Mouse (Mus musculus): Measurements from ENCODE around the gene Cst8. TPM values are rescaled to one million over a fixed set of nuclear protein-coding genes. Genes with fewer than 3 reads are reported as not detected.
A peak's percentile ranks its signal among the peaks of the same experiment; 100 is the strongest.

Gene Cst8
- polyA plus RNA-seq, 1 experiment from 2014 or later: not detected

- WGBS: 35% methylated on average over 3 of the region's 3 CpGs
- Histone ChIP-seq H3K4me2 (replicated peaks; ENCODE audit: low read depth, low read length) (no peak overlapping the region), H3K27me3 (ENCODE audit: control insufficient read depth, insufficient read depth, low read length) (no peaks in the 10 kb centered on the region), H3K4me1 (ENCODE audit: control insufficient read depth, insufficient read depth, low read length) (no peaks in the 10 kb centered on the region), H3K36me3 (ENCODE audit: control insufficient read depth, insufficient read depth, low read length) (no peaks in the 10 kb centered on the region), H3K4me3 (ENCODE audit: low read length) (no peak overlapping the region), H3K9me3 (ENCODE audit: control insufficient read depth, low read length) (no peaks in the 10 kb centered on the region), H3K27ac (ENCODE audit: low read depth, low read length) (no peak overlapping the region), H3K9ac (ENCODE audit: low read depth, low read length) (no peak overlapping the region)
- ATAC-seq (ENCODE audit: low FRiP score, low TSS enrichment): no peak
These were observed 2.9 kb downstream of the Cst8 start for GRCm38 (mm10) chr2:148801491-148801921.

DNA sequence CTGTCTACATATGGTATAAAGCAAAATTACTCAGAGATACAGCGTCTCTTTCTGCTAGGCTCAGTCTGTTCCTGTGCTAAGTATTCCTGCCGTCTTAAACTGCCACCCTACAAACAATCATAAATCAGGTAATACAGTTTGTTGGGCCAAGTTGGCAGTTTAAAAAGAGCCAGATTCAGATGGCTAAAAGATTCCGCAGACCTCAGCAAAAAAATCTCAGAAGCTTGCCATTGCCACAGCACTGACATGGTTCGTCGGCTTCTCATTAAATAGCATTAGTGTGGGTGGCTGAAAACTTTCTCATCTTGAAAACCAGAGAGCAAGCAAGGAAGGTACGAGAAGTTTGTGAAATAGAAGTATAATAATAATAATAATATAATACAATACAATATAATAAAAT lies 8.1 kb downstream of the Cst8 start:
- Histone ChIP-seq H3K36me3 (ENCODE audit: control insufficient read depth, insufficient read depth, low read length) (no peaks in the 10 kb centered on the region), H3K4me2 (replicated peaks; ENCODE audit: low read depth, low read length) (no peak overlapping the region), H3K4me3 (ENCODE audit: low read length) (no peak overlapping the region), H3K4me1 (ENCODE audit: control insufficient read depth, insufficient read depth, low read length) (no peaks in the 10 kb centered on the region), H3K27me3 (ENCODE audit: control insufficient read depth, insufficient read depth, low read length) (no peaks in the 10 kb centered on the region), H3K27ac (ENCODE audit: low read depth, low read length) (no peak overlapping the region), H3K9ac (ENCODE audit: low read depth, low read length) (no peak overlapping the region), H3K9me3 (ENCODE audit: control insufficient read depth, low read length) (no peaks in the 10 kb centered on the region)
- ATAC-seq (ENCODE audit: low FRiP score, low TSS enrichment): peak; percentile 55; the same call in 1 of the 2 replicates
- WGBS: 40% methylated on average over 6 of the region's 6 CpGs

GRCm38 (mm10) chr2:148819909-148820308 lies 21.3 kb downstream of the Cst8 start, which contains the start of gene Cst13:
Gene Cst13 (plus strand): TSS chr2:148820081.
- no peak within 1 kb of the TSS for H3K4me3 ChIP-seq (ENCODE audit: low read length)

DNA sequence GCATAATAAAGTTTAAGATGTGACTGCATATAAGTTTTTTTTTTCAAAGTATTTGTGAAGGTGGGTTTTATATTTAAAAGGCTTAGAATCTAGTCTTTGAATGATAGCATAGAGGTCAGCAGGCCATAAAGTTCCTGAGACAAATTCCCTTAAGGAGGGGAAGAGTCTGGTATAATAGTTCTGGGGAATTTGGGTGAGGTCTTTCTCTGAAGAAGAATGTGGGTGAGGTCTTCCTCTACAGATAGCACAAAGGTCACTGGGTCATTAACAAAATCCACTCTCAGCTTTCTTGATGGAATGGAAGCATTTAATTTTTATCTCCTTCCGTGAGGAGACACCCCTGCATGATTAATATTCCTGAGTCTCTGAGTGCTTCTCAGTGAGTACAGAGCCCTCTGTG lies 27.4 kb downstream of the Cst8 start:
- no peak overlapping the region for H3K9ac ChIP-seq (ENCODE audit: low read depth, low read length)
- no peak overlapping the region for H3K4me3 ChIP-seq (ENCODE audit: low read length)
- no peaks in the 10 kb centered on the region for H3K36me3 ChIP-seq (ENCODE audit: control insufficient read depth, insufficient read depth, low read length)
- ATAC-seq (ENCODE audit: low FRiP score, low TSS enrichment): no peak
- H3K4me1 ChIP-seq (ENCODE audit: control insufficient read depth, insufficient read depth, low read length): no peaks in the 10 kb centered on the region
- H3K27ac ChIP-seq (ENCODE audit: low read depth, low read length): no peak overlapping the region
- no peaks in the 10 kb centered on the region for H3K9me3 ChIP-seq (ENCODE audit: control insufficient read depth, low read length)
- WGBS: 67% methylated on average over 1 of the region's 1 CpGs
- H3K4me2 ChIP-seq (replicated peaks; ENCODE audit: low read depth, low read length): no peak overlapping the region
- H3K27me3 ChIP-seq (ENCODE audit: control insufficient read depth, insufficient read depth, low read length): no peaks in the 10 kb centered on the region

More at GRCm38 (mm10) chr2:148819909-148820308, 21.3 kb downstream of the Cst8 start, which contains the start of gene Cst13:
- H3K4me2 ChIP-seq (replicated peaks; ENCODE audit: low read depth, low read length): no peak within 1 kb of the TSS
- no peaks in the 10 kb centered on the region for H3K27me3 ChIP-seq (ENCODE audit: control insufficient read depth, insufficient read depth, low read length)
- H3K27ac ChIP-seq (ENCODE audit: low read depth, low read length): no peak within 1 kb of the TSS
- ATAC-seq (ENCODE audit: low FRiP score, low TSS enrichment): no peak
- H3K9me3 ChIP-seq (ENCODE audit: control insufficient read depth, low read length): no peaks in the 10 kb centered on the region
- no peaks in the 10 kb centered on the region for H3K36me3 ChIP-seq (ENCODE audit: control insufficient read depth, insufficient read depth, low read length)
- H3K4me1 ChIP-seq (ENCODE audit: control insufficient read depth, insufficient read depth, low read length): no peaks in the 10 kb centered on the region
- H3K9ac ChIP-seq (ENCODE audit: low read depth, low read length): no peak within 1 kb of the TSS

DNA sequence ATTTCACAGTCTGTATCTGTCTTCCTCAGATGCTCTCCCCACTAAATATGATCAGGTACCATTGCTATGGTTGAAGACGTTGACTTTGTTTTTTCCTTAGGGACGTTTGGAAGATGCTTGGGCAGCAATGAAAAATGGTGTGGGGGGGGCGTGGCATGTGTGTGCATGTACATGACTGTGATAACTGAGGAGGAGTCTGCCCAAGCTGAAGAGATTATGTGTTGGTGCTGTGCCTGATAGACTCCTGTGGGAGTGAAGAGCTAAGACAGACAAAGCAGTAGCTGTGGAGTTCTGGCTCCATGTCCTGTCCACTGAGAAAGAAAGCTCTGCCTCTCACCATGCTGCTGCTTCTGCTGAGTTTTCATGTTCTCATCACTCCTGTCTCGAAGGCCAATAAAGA lies 36.3 kb downstream of the Cst8 start, which contains the start of gene Cst9:
Gene Cst9, plus strand, starts transcription at position 236 of the 400 bp plus-strand sequence.
- no peak within 1 kb of the TSS for H3K27ac ChIP-seq (ENCODE audit: low read depth, low read length)
- no peak within 1 kb of the TSS for H3K4me2 ChIP-seq (replicated peaks; ENCODE audit: low read depth, low read length)
- H3K36me3 ChIP-seq (ENCODE audit: control insufficient read depth, insufficient read depth, low read length): no peaks in the 10 kb centered on the region
- no peaks in the 10 kb centered on the region for H3K4me1 ChIP-seq (ENCODE audit: control insufficient read depth, insufficient read depth, low read length)
- ATAC-seq (ENCODE audit: low FRiP score, low TSS enrichment): no peak
- H3K9me3 ChIP-seq (ENCODE audit: control insufficient read depth, low read length): no peaks in the 10 kb centered on the region
- H3K4me3 ChIP-seq (ENCODE audit: low read length): no peak within 1 kb of the TSS
- H3K9ac ChIP-seq (ENCODE audit: low read depth, low read length): no peak within 1 kb of the TSS
- no peaks in the 10 kb centered on the region for H3K27me3 ChIP-seq (ENCODE audit: control insufficient read depth, insufficient read depth, low read length)
- 78% methylated on average over 4 of the region's 4 CpGs for WGBS

GRCm38 (mm10) chr2:148838075-148838777 lies 39.6 kb downstream of the Cst8 start:
- H3K27me3 ChIP-seq (ENCODE audit: control insufficient read depth, insufficient read depth, low read length): no peaks in the 10 kb centered on the region
- H3K27ac ChIP-seq (ENCODE audit: low read depth, low read length): no peak overlapping the region
- H3K9me3 ChIP-seq (ENCODE audit: control insufficient read depth, low read length): no peaks in the 10 kb centered on the region
- H3K4me3 ChIP-seq (ENCODE audit: low read length): no peak overlapping the region
- H3K4me2 ChIP-seq (replicated peaks; ENCODE audit: low read depth, low read length): no peak overlapping the region
- no peak for ATAC-seq (ENCODE audit: low FRiP score, low TSS enrichment)
- no peak overlapping the region for H3K9ac ChIP-seq (ENCODE audit: low read depth, low read length)
- WGBS: 90% methylated on average over 5 of the region's 5 CpGs
- H3K4me1 ChIP-seq (ENCODE audit: control insufficient read depth, insufficient read depth, low read length): no peaks in the 10 kb centered on the region
- H3K36me3 ChIP-seq (ENCODE audit: control insufficient read depth, insufficient read depth, low read length): no peaks in the 10 kb centered on the region

DNA sequence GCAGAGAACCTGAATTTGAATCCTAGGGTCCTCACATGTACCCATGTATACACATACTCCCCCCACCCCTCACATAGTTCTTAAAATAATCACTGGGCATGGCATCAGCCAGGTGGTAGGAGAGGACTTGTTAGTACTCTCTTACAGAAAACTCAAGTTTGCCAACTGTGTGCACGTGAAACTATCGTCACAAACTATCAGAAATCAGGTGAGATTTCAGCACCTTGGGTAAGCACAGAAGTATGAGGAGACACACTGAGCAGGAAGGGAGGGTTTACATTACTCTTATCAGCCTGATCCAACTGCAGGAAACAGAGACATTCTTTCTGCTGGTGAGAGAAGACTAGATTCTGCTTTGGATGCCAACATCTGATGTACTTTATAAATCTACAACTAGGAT lies 40.6 kb downstream of the Cst8 start:
- no peaks in the 10 kb centered on the region for H3K27me3 ChIP-seq (ENCODE audit: control insufficient read depth, insufficient read depth, low read length)
- H3K4me2 ChIP-seq (replicated peaks; ENCODE audit: low read depth, low read length): no peak overlapping the region
- no peaks in the 10 kb centered on the region for H3K4me1 ChIP-seq (ENCODE audit: control insufficient read depth, insufficient read depth, low read length)
- H3K9me3 ChIP-seq (ENCODE audit: control insufficient read depth, low read length): no peaks in the 10 kb centered on the region
- no peak for ATAC-seq (ENCODE audit: low FRiP score, low TSS enrichment)
- no peak overlapping the region for H3K4me3 ChIP-seq (ENCODE audit: low read length)
- no peak overlapping the region for H3K9ac ChIP-seq (ENCODE audit: low read depth, low read length)
- 91% methylated on average over 2 of the region's 2 CpGs for WGBS
- H3K27ac ChIP-seq (ENCODE audit: low read depth, low read length): no peak overlapping the region
- H3K36me3 ChIP-seq (ENCODE audit: control insufficient read depth, insufficient read depth, low read length): no peaks in the 10 kb centered on the region

DNA sequence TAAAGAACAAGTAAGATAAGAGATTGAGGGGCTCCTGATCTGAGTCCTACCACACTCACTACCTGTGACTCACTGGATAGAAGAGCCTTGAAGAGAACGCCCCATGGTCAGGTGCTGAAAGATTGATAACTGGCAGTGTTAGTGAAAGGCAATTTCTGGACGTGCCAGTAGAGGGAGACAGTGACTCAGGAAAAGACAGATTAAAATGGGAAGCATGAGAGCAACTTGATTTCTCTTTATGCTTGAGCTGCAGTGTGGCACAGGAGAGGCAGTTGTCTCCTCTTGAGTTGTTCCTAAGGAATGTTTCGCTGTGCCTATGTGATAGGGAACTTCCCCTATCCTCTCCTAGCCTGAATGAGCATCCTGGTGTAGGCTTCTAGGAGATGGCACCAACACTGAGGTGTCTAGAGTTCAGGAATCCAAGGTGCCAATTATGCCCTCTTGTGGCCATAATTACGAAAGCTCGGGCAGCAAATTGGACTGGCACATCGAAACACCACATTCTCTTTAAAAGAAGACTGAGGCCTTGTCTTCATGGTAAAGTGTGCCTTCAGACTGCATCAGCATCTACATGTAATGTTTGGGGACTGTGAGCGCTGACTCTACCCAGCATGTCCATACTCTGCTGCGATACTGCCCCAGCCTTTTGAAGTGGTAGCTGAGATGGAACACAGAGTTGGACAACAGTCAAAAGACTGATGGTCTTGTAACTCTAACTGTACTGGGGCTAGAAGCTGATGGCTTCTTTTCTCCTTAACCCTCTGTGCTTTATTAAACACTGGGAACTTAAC lies 52.7 kb downstream of the Cst8 start:
- ATAC-seq (ENCODE audit: low FRiP score, low TSS enrichment): peak; percentile 86
- no peaks in the 10 kb centered on the region for H3K36me3 ChIP-seq (ENCODE audit: control insufficient read depth, insufficient read depth, low read length)
- no peak overlapping the region for H3K9ac ChIP-seq (ENCODE audit: low read depth, low read length)
- H3K9me3 ChIP-seq (ENCODE audit: control insufficient read depth, low read length): no peaks in the 10 kb centered on the region
- 47% methylated on average over 8 of the region's 8 CpGs for WGBS
- H3K27me3 ChIP-seq (ENCODE audit: control insufficient read depth, insufficient read depth, low read length): no peaks in the 10 kb centered on the region
- no peaks in the 10 kb centered on the region for H3K4me1 ChIP-seq (ENCODE audit: control insufficient read depth, insufficient read depth, low read length)
- H3K4me3 ChIP-seq (ENCODE audit: low read length): no peak overlapping the region
- H3K27ac ChIP-seq (ENCODE audit: low read depth, low read length): no peak overlapping the region
- no peak overlapping the region for H3K4me2 ChIP-seq (replicated peaks; ENCODE audit: low read depth, low read length)
